In genomic region chr6:137704300-137704939, GRCm38 (mm10) we compare ENCODE assay signal across 9 mouse cellular contexts. TPM values are rescaled to one million over a fixed set of nuclear protein-coding genes. Genes with fewer than 3 reads are reported as not detected.
DNase-seq lines count a peak whose midpoint lies in the region; ATAC-seq and TF ChIP-seq lines count a peak whose summit lies in the region.
"Had no signal": no experiment of that assay in that cellular context is flagged by ENCODE, and none has a peak within 500 bp of the region (broad histone marks: within the 10 kb centered on the region; RNA-seq: fewer than 3 reads in every experiment).

No protein-coding gene starts in this region.

- H3K9me3 ChIP-seq in embryonic facial prominence, embryonic 10.5 days = no peaks in the 10 kb centered on the region
- H3K9me3 ChIP-seq in liver, embryonic 11.5 days (ENCODE audit: control insufficient read depth, low read length) = no peaks in the 10 kb centered on the region
- H3K9me3 ChIP-seq: hindbrain, embryonic 12.5 days had no signal

- no peaks in the 10 kb centered on the region for H3K4me1 ChIP-seq in embryonic facial prominence, embryonic 10.5 days
- no peaks in the 10 kb centered on the region for H3K4me1 ChIP-seq in liver, embryonic 11.5 days (replicated peaks; ENCODE audit: control insufficient read depth, insufficient read depth, low read length)
- H3K4me1 ChIP-seq: hindbrain, embryonic 12.5 days had no signal

- WGBS in embryonic facial prominence, embryonic 10.5 days = 84% methylated on average over 25 of the region's 25 CpGs
- WGBS in liver, embryonic 11.5 days = 56% methylated on average over 25 of the region's 25 CpGs

- no peak for TF ChIP-seq CTCF in left cerebral cortex, adult 2 months (IDR thresholded peaks at IDR 0.05)

- no peaks in the 10 kb centered on the region for H3K27me3 ChIP-seq in embryonic facial prominence, embryonic 10.5 days (replicated peaks; ENCODE audit: low read depth, poor library complexity, severe bottlenecking)
- no peaks in the 10 kb centered on the region for H3K27me3 ChIP-seq in liver, embryonic 11.5 days (replicated peaks; ENCODE audit: control insufficient read depth, insufficient read depth, low read length)
- H3K27me3 ChIP-seq: hindbrain, embryonic 12.5 days had no signal

- H3K4me2 ChIP-seq in liver, embryonic 11.5 days = peak overlapping the region; percentile 12; the same call in 1 of the 2 replicates
- H3K4me2 ChIP-seq: hindbrain, embryonic 12.5 days had no signal

- H3K9ac ChIP-seq in liver, embryonic 11.5 days (ENCODE audit: low read depth, low read length) = no peak overlapping the region
- H3K9ac ChIP-seq: hindbrain, embryonic 12.5 days had no signal

- 0 out of 2 replicates have a peak overlapping the region, but pooled peaks have one; percentile 2 for H3K27ac ChIP-seq in embryonic facial prominence, embryonic 10.5 days (replicated peaks)
- no peak overlapping the region for H3K27ac ChIP-seq in liver, embryonic 11.5 days (ENCODE audit: low read depth, low read length)
- H3K27ac ChIP-seq in left cerebral cortex, adult 2 months = no peak overlapping the region
- H3K27ac ChIP-seq: hindbrain, embryonic 12.5 days had no signal

- H3K36me3 ChIP-seq in embryonic facial prominence, embryonic 10.5 days (replicated peaks) = no peaks in the 10 kb centered on the region
- H3K36me3 ChIP-seq in liver, embryonic 11.5 days (ENCODE audit: control insufficient read depth, insufficient read depth, low read length) = no peaks in the 10 kb centered on the region
- H3K36me3 ChIP-seq: hindbrain, embryonic 12.5 days had no signal

- DNase-seq in MN1 (ENCODE audit: low spot score) = peak; percentile 7
- DNase-seq in embryonic facial prominence, embryonic 10.5 days (ENCODE audit: low spot score) = peak; percentile 16
- DNase-seq in heart, postnatal 10 days = peak; percentile 70 to 72
- peak; percentile 42 for DNase-seq in liver, embryonic 11.5 days (ENCODE audit: low spot score)
- DNase-seq in left cerebral cortex, adult 8-10 months (ENCODE audit: low spot score in 2 of 2) = no peak
- DNase-seq in left cerebral cortex, adult 2 months (ENCODE audit: extremely low spot score in 1 of 2, low spot score in 2 of 2) = no peak
- no peak for DNase-seq in cerebellum, postnatal 14 days
- DNase-seq in urinary bladder, adult 2 months (ENCODE audit: low spot score) = no peak

- no peak overlapping the region for H3K4me3 ChIP-seq in embryonic facial prominence, embryonic 10.5 days
- H3K4me3 ChIP-seq in liver, embryonic 11.5 days (ENCODE audit: low read depth, low read length) = no peak overlapping the region
- no peak overlapping the region for H3K4me3 ChIP-seq in left cerebral cortex, adult 2 months
- H3K4me3 ChIP-seq: hindbrain, embryonic 12.5 days had no signal

- intact Hi-C loops in heart, postnatal 10 days (cut with DNase I) = no loop called here
- intact Hi-C loops in left cerebral cortex, adult 2 months (cut with DNase I) = no loop called here

- ATAC-seq in liver, embryonic 11.5 days (replicated peaks; ENCODE audit: low FRiP score) = peak; percentile 65; the same call in 1 of the 2 replicates

RNA-seq across cellular contexts. Expression of gene Strap, which starts 30.5 kb away (rescaled TPM):
- 221 and 223 TPM in 2 replicates for polyA plus RNA-seq in embryonic facial prominence, embryonic 10.5 days (2016; fragmentation: Nextera tagmentation; extraction: Ambion mirVana)
- 100 to 1,000 TPM in 1 of 2 experiments, 10 to 100 TPM in 1; 99.3 to 106 TPM for total RNA-seq in heart, postnatal 10 days (2021)
- 188 and 201 TPM in 2 replicates for polyA plus RNA-seq in liver, embryonic 11.5 days (2014; fragmentation: Nextera tagmentation; extraction: Ambion mirVana)
- total RNA-seq in left cerebral cortex, adult 8-10 months (2022) = 100 to 1,000 TPM; 108 to 111 (median 109) TPM
- 100 to 1,000 TPM; 105 to 115 TPM for total RNA-seq in left cerebral cortex, adult 2 months (2021)
- polyA plus RNA-seq in urinary bladder, adult 2 months (2012; rRNA removed) = 47.0 and 50.1 TPM in 2 replicates

RNA-seq across cellular contexts. Expression of gene Eps8, which starts 49.7 kb away (rescaled TPM):
- 7.4 and 8.2 TPM in 2 replicates for polyA plus RNA-seq in embryonic facial prominence, embryonic 10.5 days (2016; fragmentation: Nextera tagmentation; extraction: Ambion mirVana)
- 10 to 100 TPM; 20.4 to 25.2 TPM for total RNA-seq in heart, postnatal 10 days (2021)
- polyA plus RNA-seq in liver, embryonic 11.5 days (2014; fragmentation: Nextera tagmentation; extraction: Ambion mirVana) = 2.5 and 2.7 TPM in 2 replicates
- total RNA-seq in left cerebral cortex, adult 8-10 months (2022) = 10 to 100 TPM; 26.7 to 32.0 (median 30.2) TPM
- 10 to 100 TPM; 31.6 to 35.3 TPM for total RNA-seq in left cerebral cortex, adult 2 months (2021)
- 21.0 and 24.9 TPM in 2 replicates for polyA plus RNA-seq in urinary bladder, adult 2 months (2012; rRNA removed)

RNA-seq across cellular contexts. Expression of gene Dera, which starts 49.9 kb away (rescaled TPM):
- 72.3 and 80.2 TPM in 2 replicates for polyA plus RNA-seq in embryonic facial prominence, embryonic 10.5 days (2016; fragmentation: Nextera tagmentation; extraction: Ambion mirVana)
- total RNA-seq in heart, postnatal 10 days (2021) = 10 to 100 TPM; 14.4 to 16.2 TPM
- polyA plus RNA-seq in liver, embryonic 11.5 days (2014; fragmentation: Nextera tagmentation; extraction: Ambion mirVana) = 87.3 and 87.5 TPM in 2 replicates
- 1 to 10 TPM; 3.1 to 6.4 (median 3.3) TPM for total RNA-seq in left cerebral cortex, adult 8-10 months (2022)
- total RNA-seq in left cerebral cortex, adult 2 months (2021) = 1 to 10 TPM; 3.7 to 4.8 TPM
- polyA plus RNA-seq in urinary bladder, adult 2 months (2012; rRNA removed) = 12.7 and 14.2 TPM in 2 replicates

Comparison
In these comparisons a context has a peak if more than half of its experiments do, and no peak if none do; other contexts are left out.
1. DNase-seq: peak in MN1 (single experiment), embryonic facial prominence, embryonic 10.5 days (single experiment), heart, postnatal 10 days (2 of 2) and liver, embryonic 11.5 days (single experiment); none in left cerebral cortex, adult 8-10 months (0 of 2), left cerebral cortex, adult 2 months (0 of 2), cerebellum, postnatal 14 days (0 of 2) and urinary bladder, adult 2 months (single experiment).